Mouse (Mus musculus): Measurements from ENCODE around the gene Nppb. TPM values are rescaled to one million over a fixed set of nuclear protein-coding genes. Genes with fewer than 3 reads are reported as not detected.
A peak's percentile ranks its signal among the peaks of the same experiment; 100 is the strongest.

Gene Nppb
- total and polyA plus RNA-seq, 3 experiments: not detected

DNA sequence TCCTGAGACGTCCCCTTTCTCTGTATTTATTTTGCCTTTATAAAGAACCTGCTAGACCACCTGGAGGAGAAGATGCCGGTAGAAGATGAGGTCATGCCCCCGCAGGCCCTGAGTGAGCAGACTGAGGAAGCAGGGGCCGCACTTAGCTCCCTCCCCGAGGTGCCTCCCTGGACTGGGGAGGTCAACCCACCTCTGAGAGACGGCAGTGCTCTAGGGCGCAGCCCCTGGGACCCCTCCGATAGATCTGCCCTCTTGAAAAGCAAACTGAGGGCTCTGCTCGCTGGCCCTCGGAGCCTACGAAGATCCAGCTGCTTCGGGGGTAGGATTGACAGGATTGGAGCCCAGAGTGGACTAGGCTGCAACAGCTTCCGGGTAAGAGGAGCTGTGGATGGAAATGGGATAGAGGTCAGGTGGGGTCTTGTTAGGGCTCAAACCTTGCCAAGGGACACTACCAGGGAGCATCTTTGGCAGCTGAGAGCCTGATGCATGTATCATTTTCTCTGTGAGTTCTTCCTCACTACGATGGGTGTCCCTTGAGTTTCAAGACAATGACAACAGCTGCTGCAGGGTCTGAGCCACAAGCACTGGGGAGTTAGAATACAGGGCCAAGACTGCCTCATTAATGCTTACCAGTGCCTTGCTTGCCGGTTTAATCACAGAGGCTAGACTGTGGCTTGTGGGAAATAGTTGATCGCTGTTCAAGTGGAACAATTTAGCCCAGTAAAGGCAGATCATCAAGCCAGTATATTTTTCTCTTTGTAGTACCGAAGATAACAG lies 15.6 kb downstream of the Nppb start:
- no peak for DNase-seq (ENCODE audit: extremely low read depth)
- TF ChIP-seq ELF1 (IDR thresholded peaks at IDR 0.05; ENCODE audit: low read depth, low read length) (no peak), ZNF384 (IDR thresholded peaks at IDR 0.05; ENCODE audit: low read depth, low read length) (no peak), CHD1 (IDR thresholded peaks at IDR 0.05; ENCODE audit: low read depth, low read length) (no peak), RCOR1 (conservative IDR thresholded peaks at IDR 0.05; ENCODE audit: low read depth, low read length) (no peak), SIN3A (IDR thresholded peaks at IDR 0.05; ENCODE audit: low read length) (no peak), TCF12 (IDR thresholded peaks at IDR 0.05; ENCODE audit: low read depth, low read length) (no peak), JUN (IDR thresholded peaks at IDR 0.05; ENCODE audit: insufficient read depth, low read depth, low read length) (no peak)
- no peaks in the 10 kb centered on the region for H3K9me3 ChIP-seq (replicated peaks; ENCODE audit: low read length)
- in situ Hi-C loops (cut with MboI; ENCODE audit: low pct_ligation_motif_present, low pct_unique_long_range_greater_than_20kb, low sequenced_read_pairs): loop anchor here (5.0 kb wide), 1 partner anchor 39 kb away; no protein-coding TSS in a partner anchor
- peaks cover 19 to 52% of the 10 kb centered on the region in 2 experiments for H3K36me3 ChIP-seq (replicated peaks in 1 of 2; ENCODE audit: control insufficient read depth in 1 of 2, insufficient read depth in 1 of 2, low read length in 1 of 2)
- H3K79me2 ChIP-seq (replicated peaks; ENCODE audit: control insufficient read depth, extremely low read depth, insufficient read depth, poor library complexity, severe bottlenecking): no peaks in the 10 kb centered on the region
- no peak overlapping the region for H3K4me2 ChIP-seq (ENCODE audit: insufficient read depth, low read depth, poor library complexity, severe bottlenecking)
- no peaks in the 10 kb centered on the region for H3K27me3 ChIP-seq (replicated peaks)
- dilution Hi-C loops (cut with MboI; ENCODE audit: extremely low pct_ligation_motif_present, extremely low pct_unique_long_range_greater_than_20kb, low sequenced_read_pairs): no loop called here
- no peaks in the 10 kb centered on the region for H3K4me1 ChIP-seq (ENCODE audit: control insufficient read depth in 1 of 2, insufficient read depth in 2 of 2)
- no peak overlapping the region for H3K4me3 ChIP-seq (replicated peaks in 1 of 3; ENCODE audit: low read depth in 2 of 3, low read length in 2 of 3, poor library complexity in 1 of 3)
- no peak overlapping the region for H3K9ac ChIP-seq (ENCODE audit: insufficient read depth, low read depth)
- H3K27ac ChIP-seq (ENCODE audit: insufficient read depth, low read depth): no peak overlapping the region

DNA sequence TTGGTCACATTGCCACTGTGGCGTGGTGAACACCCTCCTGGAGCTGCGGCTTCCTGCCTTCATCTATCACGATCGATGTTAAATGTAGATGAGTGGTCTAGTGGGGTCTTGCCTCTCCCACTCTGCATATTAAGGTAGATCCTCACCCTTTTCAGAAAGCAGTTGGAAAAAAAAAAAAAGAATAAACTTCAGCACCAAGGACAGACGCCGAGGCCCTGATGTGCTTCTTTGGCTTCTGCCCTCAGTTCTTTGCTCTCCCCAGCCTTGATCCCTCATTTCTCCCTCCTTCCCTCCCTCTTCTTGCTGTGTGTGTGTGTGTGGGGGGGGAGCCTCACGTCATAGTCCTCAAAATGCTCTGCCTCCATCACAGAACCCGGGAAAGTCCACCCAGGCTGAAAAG lies 16.3 kb downstream of the Nppb start:
- Histone ChIP-seq H3K4me3 (replicated peaks in 1 of 3; ENCODE audit: low read depth in 2 of 3, low read length in 2 of 3, poor library complexity in 1 of 3) (no peak overlapping the region), H3K4me1 (ENCODE audit: control insufficient read depth in 1 of 2, insufficient read depth in 2 of 2) (no peaks in the 10 kb centered on the region), H3K9me3 (replicated peaks; ENCODE audit: low read length) (no peaks in the 10 kb centered on the region), H3K4me2 (ENCODE audit: insufficient read depth, low read depth, poor library complexity, severe bottlenecking) (no peak overlapping the region), H3K36me3 (replicated peaks in 1 of 2; ENCODE audit: control insufficient read depth in 1 of 2, insufficient read depth in 1 of 2, low read length in 1 of 2) (peaks cover 26 to 59% of the 10 kb centered on the region in 2 experiments), H3K27ac (ENCODE audit: insufficient read depth, low read depth) (no peak overlapping the region), H3K9ac (ENCODE audit: insufficient read depth, low read depth) (no peak overlapping the region), H3K79me2 (replicated peaks; ENCODE audit: control insufficient read depth, extremely low read depth, insufficient read depth, poor library complexity, severe bottlenecking) (no peaks in the 10 kb centered on the region), H3K27me3 (replicated peaks) (no peaks in the 10 kb centered on the region)
- DNase-seq (ENCODE audit: extremely low read depth): no peak
- dilution Hi-C loops (cut with MboI; ENCODE audit: extremely low pct_ligation_motif_present, extremely low pct_unique_long_range_greater_than_20kb, low sequenced_read_pairs): no loop called here
- in situ Hi-C loops (cut with MboI; ENCODE audit: low pct_ligation_motif_present, low pct_unique_long_range_greater_than_20kb, low sequenced_read_pairs): loop anchor here (5.0 kb wide), 1 partner anchor 40 kb away; no protein-coding TSS in a partner anchor
- TF ChIP-seq ZC3H11A (IDR thresholded peaks at IDR 0.05; ENCODE audit: low read depth, low read length) (no peak), ZNF384 (IDR thresholded peaks at IDR 0.05; ENCODE audit: low read depth, low read length) (peak; percentile 54)

DNA sequence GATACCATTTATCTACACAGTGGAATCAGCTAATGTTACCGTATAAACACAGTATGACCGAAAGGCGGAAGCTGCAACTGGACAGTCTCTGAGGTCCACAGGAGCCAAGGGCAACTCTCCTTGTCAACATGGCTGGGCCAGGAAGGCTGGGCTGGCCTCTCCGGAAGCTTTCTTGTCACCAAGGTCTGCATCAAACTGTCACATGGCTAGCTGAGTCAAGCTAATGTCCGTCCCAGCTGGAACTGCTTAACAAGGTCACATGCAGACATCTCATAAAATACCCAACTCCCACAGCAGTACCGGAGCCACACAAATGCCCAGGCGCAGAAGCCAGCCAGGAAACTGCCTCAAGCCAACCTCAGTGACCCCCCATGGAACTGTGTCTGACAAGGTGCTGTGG lies 18.8 kb downstream of the Nppb start:
- Histone ChIP-seq H3K79me2 (replicated peaks; ENCODE audit: control insufficient read depth, extremely low read depth, insufficient read depth, poor library complexity, severe bottlenecking) (no peaks in the 10 kb centered on the region), H3K4me3 (replicated peaks in 1 of 3; ENCODE audit: low read depth in 2 of 3, low read length in 2 of 3, poor library complexity in 1 of 3) (no peak overlapping the region), H3K9me3 (replicated peaks; ENCODE audit: low read length) (no peaks in the 10 kb centered on the region), H3K4me1 (ENCODE audit: control insufficient read depth in 1 of 2, insufficient read depth in 2 of 2) (no peaks in the 10 kb centered on the region), H3K27me3 (replicated peaks) (no peaks in the 10 kb centered on the region), H3K27ac (ENCODE audit: insufficient read depth, low read depth) (no peak overlapping the region), H3K9ac (ENCODE audit: insufficient read depth, low read depth) (no peak overlapping the region), H3K36me3 (replicated peaks in 1 of 2; ENCODE audit: control insufficient read depth in 1 of 2, insufficient read depth in 1 of 2, low read length in 1 of 2) (peaks cover 48 to 84% of the 10 kb centered on the region in 2 experiments), H3K4me2 (ENCODE audit: insufficient read depth, low read depth, poor library complexity, severe bottlenecking) (no peak overlapping the region)
- DNase-seq (ENCODE audit: extremely low read depth): no peak
- TF ChIP-seq CTCF (conservative IDR thresholded peaks at IDR 0.05 in 1 of 2, IDR thresholded peaks at IDR 0.05 in 1 of 2; ENCODE audit: low read depth in 2 of 2, low read length in 2 of 2) (no peak), CHD2 (IDR thresholded peaks at IDR 0.05; ENCODE audit: low read length) (no peak), CHD1 (IDR thresholded peaks at IDR 0.05; ENCODE audit: low read depth, low read length) (no peak), ELF1 (IDR thresholded peaks at IDR 0.05; ENCODE audit: low read depth, low read length) (no peak), ETS1 (conservative IDR thresholded peaks at IDR 0.05; ENCODE audit: low read depth, low read length) (no peak), ZMIZ1 (IDR thresholded peaks at IDR 0.05; ENCODE audit: low read depth, low read length) (no peak), E2F4 (IDR thresholded peaks at IDR 0.05; ENCODE audit: insufficient replicate concordance, low read depth, low read length) (no peak), POLR2AphosphoS2 (IDR thresholded peaks at IDR 0.05; ENCODE audit: low read depth, low read length) (no peak), USF2 (conservative IDR thresholded peaks at IDR 0.05; ENCODE audit: low read depth, low read length) (no peak), SMC3 (IDR thresholded peaks at IDR 0.05; ENCODE audit: low read depth, low read length) (no peak), HCFC1 (IDR thresholded peaks at IDR 0.05; ENCODE audit: low read depth, low read length) (no peak), RCOR1 (conservative IDR thresholded peaks at IDR 0.05; ENCODE audit: low read depth, low read length) (no peak), MAX (IDR thresholded peaks at IDR 0.05; ENCODE audit: low read length) (no peak)
- in situ Hi-C loops (cut with MboI; ENCODE audit: low pct_ligation_motif_present, low pct_unique_long_range_greater_than_20kb, low sequenced_read_pairs) (loop anchor here (5.0 kb wide), 1 partner anchor 42 kb away; no protein-coding TSS in a partner anchor), dilution Hi-C loops (cut with MboI; ENCODE audit: extremely low pct_ligation_motif_present, extremely low pct_unique_long_range_greater_than_20kb, low sequenced_read_pairs) (no loop called here)
